Mouse (Mus musculus) retina, adult 2 months (tissue): Measurements from ENCODE around the gene Dip2b.

Experiments used
- DNase-seq: peaks from one replicate; pipeline ENCODE4 v3.0.0-alpha.2; 2012; ENCODE audit warnings: low read depth, low spot score

The Dip2b gene

DNA sequence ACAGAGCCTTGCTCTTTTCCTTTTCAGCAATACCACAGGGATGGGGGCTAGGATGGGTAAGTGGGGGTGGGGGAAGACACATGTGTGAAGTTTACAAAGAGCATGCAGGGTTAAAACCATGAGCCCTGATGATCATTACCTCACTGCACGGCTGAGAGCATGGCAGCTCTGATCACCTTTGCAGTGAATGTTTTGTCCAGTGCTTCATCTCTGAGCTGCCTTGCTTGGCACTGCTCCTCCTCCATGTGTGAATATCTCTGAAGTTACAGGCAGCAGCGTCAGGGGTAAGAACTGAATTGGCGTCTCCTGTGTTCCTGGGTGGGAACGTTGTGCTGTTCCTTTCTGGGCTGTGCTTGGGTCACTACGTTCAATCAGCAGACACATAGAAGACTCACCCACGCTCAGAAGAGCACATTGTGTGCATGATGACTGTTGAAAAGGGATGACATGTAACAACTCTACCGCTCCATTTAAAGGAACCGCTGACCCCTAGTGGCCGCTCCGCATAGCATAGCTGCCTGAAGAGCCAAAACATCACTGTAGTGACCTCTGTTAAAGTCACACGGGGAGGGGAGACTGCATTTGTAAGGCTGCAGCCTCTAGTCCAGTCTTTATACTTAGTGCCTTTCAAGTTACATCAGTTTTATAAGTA, 88.1 kb downstream of the Dip2b start:
- peak; percentile 61 for DNase-seq

- DNase-seq, result no peak
These were observed 90.8 kb downstream of the Dip2b start for GRCm38 (mm10) chr15:100129151-100129790.

GRCm38 (mm10) chr15:100139665-100140064, 101.2 kb downstream of the Dip2b start:
- no peak for DNase-seq

GRCm38 (mm10) chr15:100140428-100140827, 102.0 kb downstream of the Dip2b start:
- DNase-seq, result no peak

DNA sequence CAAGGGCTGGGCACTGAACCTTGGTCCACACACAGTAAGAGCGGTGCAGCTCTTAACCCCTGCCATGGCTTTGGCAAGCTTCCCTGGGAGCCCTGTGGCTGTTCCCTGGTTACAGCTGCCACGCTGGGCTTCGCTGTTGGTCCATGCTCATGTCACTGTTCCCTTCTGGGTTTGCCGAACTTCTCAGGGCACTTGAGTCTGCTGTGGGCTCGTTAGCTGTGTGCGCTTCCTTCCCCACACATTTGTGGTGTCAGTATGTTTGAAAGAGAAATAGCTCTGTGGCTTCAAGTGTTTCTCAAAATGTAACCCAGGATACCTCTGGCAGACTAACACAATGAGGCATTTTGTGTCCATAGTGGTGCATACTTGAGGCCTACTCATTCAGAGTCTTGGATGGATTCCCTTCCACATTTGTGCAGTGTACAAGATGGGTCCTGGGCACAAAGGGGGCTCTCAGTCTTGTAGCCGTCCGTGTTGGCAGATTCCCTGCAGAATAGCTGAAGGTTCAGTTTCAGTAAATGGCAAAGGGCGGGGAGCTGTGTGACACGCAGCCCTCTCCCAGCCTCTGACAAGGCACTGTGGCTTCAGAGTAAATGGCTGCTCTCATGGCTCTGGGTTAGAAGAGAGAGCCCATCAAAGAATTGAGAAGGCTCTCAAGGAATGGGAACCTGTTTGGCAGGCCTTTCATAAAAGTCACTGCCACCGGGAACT, 104.8 kb downstream of the Dip2b start:
- no peak for DNase-seq

- no peak for DNase-seq
These were observed 106.7 kb downstream of the Dip2b start for GRCm38 (mm10) chr15:100144854-100145824.

DNA sequence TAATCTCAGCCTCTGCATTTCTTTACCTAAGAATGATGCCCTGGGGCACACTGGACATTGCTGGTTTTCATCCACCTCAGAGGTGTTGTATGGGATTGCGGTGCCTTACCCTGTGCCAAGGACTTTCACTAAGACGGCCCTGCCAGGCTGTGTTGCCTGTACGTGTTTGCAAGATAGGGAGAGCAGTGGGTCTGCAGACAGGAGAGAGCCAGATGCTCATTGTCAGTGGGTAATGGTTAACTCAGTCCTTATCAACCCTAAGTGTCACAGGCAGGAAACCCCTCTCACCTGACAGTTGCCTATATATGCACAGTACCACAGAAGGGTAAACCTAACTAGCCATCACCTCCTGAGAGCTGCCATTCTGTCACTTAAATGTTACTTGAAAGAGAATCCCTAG, 107.5 kb downstream of the Dip2b start:
- DNase-seq, result no peak

- DNase-seq, result no peak
These were observed 112.1 kb downstream of the Dip2b start for GRCm38 (mm10) chr15:100150593-100150992.

DNA sequence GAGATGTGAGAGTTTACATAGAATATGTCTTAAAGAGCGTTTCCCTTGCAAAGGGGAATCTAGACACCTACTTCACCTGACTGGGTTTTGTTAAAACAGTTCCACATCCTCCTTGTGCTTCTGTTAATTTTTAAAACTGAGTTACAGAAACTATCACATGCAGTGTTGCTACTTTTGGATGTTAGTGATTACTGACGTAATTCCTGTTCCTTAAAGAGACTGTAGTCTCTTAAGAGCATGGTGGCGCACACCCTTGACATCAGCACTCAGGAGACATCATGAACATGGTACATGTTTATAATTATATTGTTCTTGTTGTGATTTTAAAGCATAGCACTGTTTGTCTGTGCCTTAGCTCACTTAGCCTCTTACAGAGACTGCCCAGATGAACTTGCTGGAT, 113.9 kb downstream of the Dip2b start:
- DNase-seq, result no peak

- no peak for DNase-seq
These were observed 114.6 kb downstream of the Dip2b start for GRCm38 (mm10) chr15:100153024-100153423.

DNA sequence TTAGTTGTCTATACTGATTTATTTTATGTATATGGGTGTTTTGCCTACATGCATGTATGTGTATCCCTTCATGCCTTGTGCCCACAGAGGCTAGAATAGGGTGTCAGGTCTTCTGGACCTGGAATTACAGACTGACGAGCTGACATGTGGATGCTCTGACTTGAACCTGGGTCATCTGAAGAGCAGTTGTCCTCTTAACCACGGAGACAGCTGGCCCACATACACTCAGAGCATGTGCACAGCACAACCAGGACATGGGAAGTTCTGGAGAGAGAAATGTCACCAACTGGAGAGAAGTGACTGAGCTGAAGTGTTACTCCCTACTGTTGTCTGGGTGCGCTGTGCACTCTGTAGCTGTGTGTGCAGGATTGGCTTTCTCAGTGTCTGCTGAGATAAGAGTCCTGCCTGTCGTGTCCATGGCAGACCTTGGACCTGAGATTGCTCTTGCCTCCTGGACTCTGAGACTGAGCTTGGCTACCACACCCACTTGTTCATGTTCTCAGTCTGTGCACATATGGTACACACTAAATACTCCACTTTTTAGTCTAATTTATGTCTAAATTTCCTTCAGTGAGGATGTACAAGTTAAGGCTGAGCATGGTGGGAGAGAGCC, 117.7 kb downstream of the Dip2b start:
- no peak for DNase-seq

GRCm38 (mm10) chr15:100156781-100157470, 118.5 kb downstream of the Dip2b start:
- DNase-seq, result no peak

GRCm38 (mm10) chr15:100158985-100159384, 120.5 kb downstream of the Dip2b start:
- DNase-seq, result no peak

- DNase-seq, result no peak
These were observed 123.3 kb downstream of the Dip2b start for GRCm38 (mm10) chr15:100161747-100162280.

DNA sequence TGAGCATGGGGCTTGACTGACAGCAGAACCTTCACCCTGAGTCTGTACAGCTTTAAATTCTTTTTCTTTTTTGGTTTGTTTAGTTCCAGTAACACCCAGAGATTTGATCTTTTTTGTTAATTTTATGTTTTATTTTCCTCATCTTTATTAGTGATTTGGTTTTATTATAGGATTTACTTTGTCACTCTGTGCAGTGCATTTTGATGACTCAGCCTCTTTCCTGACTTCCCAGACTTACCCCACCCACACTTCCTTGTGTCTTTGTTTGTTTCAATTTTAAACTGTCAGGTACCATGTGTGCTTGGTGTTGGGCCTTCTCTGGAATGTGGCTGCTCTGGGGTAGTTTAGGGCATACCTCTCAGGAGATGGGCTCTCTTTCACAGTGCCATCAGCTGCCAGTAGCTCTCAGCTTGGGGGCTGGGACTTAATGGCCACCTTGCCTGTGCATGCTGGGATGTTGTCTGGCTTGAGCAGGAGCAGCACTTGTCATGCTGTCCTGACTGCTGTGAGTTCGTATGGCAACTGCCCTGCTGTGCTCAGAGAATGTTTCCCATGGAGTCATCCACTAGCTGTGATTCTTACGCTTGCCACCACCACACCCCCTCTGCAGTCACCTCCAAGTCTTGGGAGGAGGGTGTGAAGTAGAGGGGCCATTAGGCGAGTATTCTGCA, 125.1 kb downstream of the Dip2b start:
- DNase-seq, result no peak

- DNase-seq, result no peak
These were observed 128.0 kb downstream of the Dip2b start for GRCm38 (mm10) chr15:100166464-100166863.

DNA sequence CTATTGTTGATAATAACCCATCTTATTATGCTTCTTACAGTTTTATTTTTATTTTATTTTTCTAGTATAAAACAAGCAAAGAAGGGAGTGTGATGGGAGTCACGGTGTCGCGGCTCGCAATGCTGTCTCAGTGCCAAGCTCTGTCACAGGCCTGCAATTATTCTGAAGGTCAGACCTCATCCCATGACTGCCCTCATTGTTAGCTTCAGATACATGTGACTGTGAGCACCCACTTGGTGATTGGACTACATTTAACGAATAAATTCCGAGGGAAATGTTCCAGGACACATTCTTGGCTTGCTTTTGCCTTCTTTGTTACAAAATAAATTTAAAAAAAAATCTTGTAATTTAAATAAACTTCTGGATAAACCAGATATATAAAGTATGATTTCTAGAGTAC, 129.3 kb downstream of the Dip2b start:
- no peak for DNase-seq

DNA sequence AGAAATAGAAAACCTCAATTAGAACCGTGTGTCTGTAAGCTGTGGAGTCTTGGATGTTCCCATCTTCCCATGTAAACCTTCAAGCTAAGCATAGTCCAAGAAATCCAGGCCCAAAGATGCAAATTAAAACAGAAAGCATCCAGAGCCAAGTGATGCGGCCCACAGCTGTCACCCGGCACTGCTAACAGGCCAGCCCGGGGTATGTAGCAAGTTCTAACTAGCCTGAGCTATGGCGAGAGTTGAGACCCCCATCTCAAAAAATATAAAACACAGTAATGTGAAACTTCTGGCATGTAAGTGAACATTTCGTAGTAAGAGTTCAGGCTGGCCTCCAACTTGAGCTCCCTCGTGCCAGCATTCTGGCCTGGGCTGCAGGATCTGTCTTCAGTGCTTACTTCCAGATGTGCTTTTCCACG, 129.7 kb downstream of the Dip2b start:
- no peak for DNase-seq

GRCm38 (mm10) chr15:100175176-100175575, 136.7 kb downstream of the Dip2b start:
- no peak for DNase-seq

- no peak for DNase-seq
These were observed 138.7 kb downstream of the Dip2b start for GRCm38 (mm10) chr15:100177167-100177566.
